Mouse (Mus musculus) heart, adult 2 months (tissue): Measurements from ENCODE around the gene Xcr1.

ENCODE experiments used
- CTCF ChIP-seq: fragments of 200-600 bp; IDR thresholded peaks from 2 replicates; pipeline ENCODE4 v1.8.1; 2022; ENCODE audit warnings: antibody characterized with exemption, mild to moderate bottlenecking, moderate library complexity
- EP300 ChIP-seq: fragments of 200-500 bp; IDR thresholded peaks from 2 replicates; pipeline ENCODE4 v1.6.1; 2011; ENCODE audit warnings: low read depth, low read length, control low read depth; ENCODE audit not compliant: insufficient read depth

GRCm38 (mm10) chr9:123802421-123802820 lies 59.4 kb downstream of the Xcr1 start:
- TF ChIP-seq EP300 (0 out of 2 replicates have a peak, but pooled peaks have one; percentile 21), CTCF (no peak)
